Mouse (Mus musculus): ENCODE measurements around the gene Adamts2.

- TF ChIP-seq POLR2A (IDR thresholded peaks at IDR 0.05; ENCODE audit: insufficient read depth, low read depth, low read length): no peak
- TF ChIP-seq CTCF (IDR thresholded peaks at IDR 0.05): no peak
- TF ChIP-seq EP300 (IDR thresholded peaks at IDR 0.05; ENCODE audit: insufficient read depth, low read depth, low read length): no peak
These were observed 2.5 kb downstream of the Adamts2 start for GRCm38 (mm10) chr11:50604371-50604770.
